ENCODE assay signal across 8 mouse cellular contexts in the genomic region with DNA sequence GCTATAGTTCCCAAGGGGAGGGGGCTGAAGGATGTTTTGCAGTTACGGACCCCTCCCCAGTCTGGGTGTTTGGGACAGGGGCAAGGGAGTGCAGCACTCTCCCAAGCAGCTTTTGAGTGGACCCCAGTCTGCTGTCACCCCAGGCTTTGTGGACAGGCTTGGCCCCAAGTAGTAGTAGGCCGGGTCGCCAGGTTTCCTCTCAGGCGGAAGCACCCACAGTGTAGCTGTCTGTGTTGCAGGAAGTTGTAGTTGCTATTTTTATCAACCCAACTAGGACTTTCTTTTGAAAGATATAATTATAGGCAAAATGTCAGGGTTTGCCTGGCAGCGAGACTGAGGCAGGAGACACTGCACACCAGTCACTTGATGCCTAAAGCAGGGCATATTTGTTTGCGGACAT. TPM values are rescaled to one million over a fixed set of nuclear protein-coding genes. Genes with fewer than 3 reads are reported as not detected.
DNase-seq lines count a peak whose midpoint lies in the region; ATAC-seq and TF ChIP-seq lines count a peak whose summit lies in the region.

No protein-coding gene starts in this region.

- H3K36me3 ChIP-seq in embryonic facial prominence, embryonic 10.5 days (replicated peaks), result peaks cover 50% of the 10 kb centered on the region

- no peak overlapping the region for H3K4me3 ChIP-seq in left cerebral cortex, adult 2 months
- no peak overlapping the region for H3K4me3 ChIP-seq in embryonic facial prominence, embryonic 10.5 days

- no peaks in the 10 kb centered on the region for H3K27me3 ChIP-seq in embryonic facial prominence, embryonic 10.5 days (replicated peaks; ENCODE audit: low read depth, poor library complexity, severe bottlenecking)

- H3K27ac ChIP-seq in left cerebral cortex, adult 2 months, result peak overlapping the region; percentile 34; the same call in 1 of the 2 replicates
- peak overlapping the region; percentile 45 for H3K27ac ChIP-seq in embryonic facial prominence, embryonic 10.5 days (replicated peaks)

- DNase-seq in left cerebral cortex, adult 2 months (ENCODE audit: extremely low spot score in 1 of 2, low spot score in 2 of 2), result no peak
- DNase-seq in left cerebral cortex, postnatal 4 days, result no peak
- no peak for DNase-seq in embryonic facial prominence, embryonic 10.5 days (ENCODE audit: low spot score)
- DNase-seq in natural killer cell, adult 2 months (ENCODE audit: low spot score in 2 of 2), result peak; percentile 32 to 36
- DNase-seq in urinary bladder, adult 18-20 months (ENCODE audit: low spot score in 2 of 2), result no peak
- no peak for DNase-seq in left cerebral cortex, postnatal 25 days (ENCODE audit: low spot score in 2 of 2)
- no peak for DNase-seq in MN1 (ENCODE audit: low spot score)

- peaks cover 52% of the 10 kb centered on the region for H3K4me1 ChIP-seq in embryonic facial prominence, embryonic 10.5 days

- intact Hi-C loops in left cerebral cortex, adult 2 months (cut with DNase I), result no loop called here
- intact Hi-C loops in left cerebral cortex, postnatal 4 days (cut with DNase I), result no loop called here
- intact Hi-C loops in left cerebral cortex, postnatal 25 days (cut with DNase I), result no loop called here

- ATAC-seq in inflammation-experienced regulatory T-cells, adult 6 months, result peak; percentile 86

- TF ChIP-seq CTCF in left cerebral cortex, adult 2 months (IDR thresholded peaks at IDR 0.05), result no peak

- 70% methylated on average over 6 of the region's 6 CpGs for WGBS in embryonic facial prominence, embryonic 10.5 days

- H3K9me3 ChIP-seq in embryonic facial prominence, embryonic 10.5 days, result no peaks in the 10 kb centered on the region

RNA-seq across cellular contexts. Expression of a gene that starts 6.9 kb away (rescaled TPM):
- total RNA-seq in left cerebral cortex, adult 2 months (2021), result 1 to 10 TPM; 7.4 to 9.3 TPM
- total RNA-seq in left cerebral cortex, postnatal 4 days (2021), result 10 to 100 TPM; 29.6 to 33.5 TPM
- 24.0 and 24.2 TPM in 2 replicates for polyA plus RNA-seq in embryonic facial prominence, embryonic 10.5 days (2016; fragmentation: Nextera tagmentation; extraction: Ambion mirVana)
- 10 to 100 TPM; 10.0 to 15.1 (median 14.4) TPM for polyA plus RNA-seq in inflammation-experienced regulatory T-cells, adult 6 months (2017; shearing (Covaris generic))
- 10 to 100 TPM in 1 of 2 experiments, 1 to 10 TPM in 1; 7.5 to 10.4 TPM for total RNA-seq in left cerebral cortex, postnatal 25 days (2021)

Comparison
In these comparisons a context has a peak if more than half of its experiments do, and no peak if none do; other contexts are left out.
1. DNase-seq: peak in natural killer cell, adult 2 months (2 of 2); none in left cerebral cortex, adult 2 months (0 of 2), left cerebral cortex, postnatal 4 days (single experiment), embryonic facial prominence, embryonic 10.5 days (single experiment), urinary bladder, adult 18-20 months (0 of 2), left cerebral cortex, postnatal 25 days (0 of 2) and MN1 (single experiment).